Mouse (Mus musculus): ENCODE data around the gene Lrrc8e. TPM values are rescaled to one million over a fixed set of nuclear protein-coding genes. Genes with fewer than 3 reads are reported as not detected.
A peak's percentile ranks its signal among the peaks of the same experiment; 100 is the strongest.
"Not testable (repeated sequence)": the region's sequence is repeated elsewhere in the genome, so short reads cannot be mapped to it uniquely, and the experiment has no call there.

Gene Lrrc8e
- polyA plus RNA-seq, 1 experiment: 4.6 TPM

GRCm38 (mm10) chr8:4252116-4252760, 25.6 kb downstream of the Lrrc8e start:
- no peak for TF ChIP-seq CTCF (IDR thresholded peaks at IDR 0.05; ENCODE audit: insufficient read depth, low read length)
- H3K4me1 ChIP-seq (ENCODE audit: control insufficient read depth, insufficient read depth, low read length): peaks cover 7% of the 10 kb centered on the region
- DNase-seq: no peak
- WGBS: 35% methylated on average over 8 of the region's 8 CpGs
- H3K4me3 ChIP-seq (replicated peaks; ENCODE audit: extremely low read depth, low read depth, low read length): peak overlapping the region; percentile 11

- DNase-seq: peak; percentile 97
- peak within 1 kb of the TSS; percentile 79 for H3K4me3 ChIP-seq (replicated peaks; ENCODE audit: extremely low read depth, low read depth, low read length)
- H3K4me1 ChIP-seq (ENCODE audit: control insufficient read depth, insufficient read depth, low read length): peaks cover 7% of the 10 kb centered on the region
- TF ChIP-seq POLR2A (IDR thresholded peaks at IDR 0.05; ENCODE audit: borderline replicate concordance, extremely low read depth, low read depth, low read length) (peak; percentile 65; the same call in 1 of the 2 replicates), CTCF (IDR thresholded peaks at IDR 0.05; ENCODE audit: insufficient read depth, low read length) (no peak)
- WGBS: under 1% methylated on average over 69 of the region's 69 CpGs
These were observed 26.6 kb downstream of the Lrrc8e start, which contains the start of gene Snapc2 for GRCm38 (mm10) chr8:4252934-4253841. Gene Snapc2 (plus strand): TSS chr8:4253080.

GRCm38 (mm10) chr8:4254001-4254400, 27.4 kb downstream of the Lrrc8e start:
- peaks cover 11% of the 10 kb centered on the region for H3K4me1 ChIP-seq (ENCODE audit: control insufficient read depth, insufficient read depth, low read length)
- no peak overlapping the region for H3K4me3 ChIP-seq (replicated peaks; ENCODE audit: extremely low read depth, low read depth, low read length)
- DNase-seq: no peak
- 58% methylated on average over 6 of the region's 6 CpGs for WGBS
- TF ChIP-seq POLR2A (IDR thresholded peaks at IDR 0.05; ENCODE audit: borderline replicate concordance, extremely low read depth, low read depth, low read length) (no peak), CTCF (IDR thresholded peaks at IDR 0.05; ENCODE audit: insufficient read depth, low read length) (0 out of 2 replicates have a peak, but pooled peaks have one; percentile 17)

- peaks cover 15% of the 10 kb centered on the region for H3K4me1 ChIP-seq (ENCODE audit: control insufficient read depth, insufficient read depth, low read length)
- not testable (repeated sequence) for DNase-seq; H3K4me3 ChIP-seq (replicated peaks; ENCODE audit: extremely low read depth, low read depth, low read length)
- 87% methylated on average over 7 of the region's 7 CpGs for WGBS
These were observed 28.8 kb downstream of the Lrrc8e start for GRCm38 (mm10) chr8:4255471-4255870.

GRCm38 (mm10) chr8:4256911-4257310, 30.3 kb downstream of the Lrrc8e start:
- H3K4me1 ChIP-seq (ENCODE audit: control insufficient read depth, insufficient read depth, low read length): peaks cover 15% of the 10 kb centered on the region
- no peak for DNase-seq
- no peak overlapping the region for H3K4me3 ChIP-seq (replicated peaks; ENCODE audit: extremely low read depth, low read depth, low read length)
- 41% methylated on average over 4 of the region's 4 CpGs for WGBS
- no peak for TF ChIP-seq CTCF (IDR thresholded peaks at IDR 0.05; ENCODE audit: insufficient read depth, low read length)
- no peak for TF ChIP-seq POLR2A (IDR thresholded peaks at IDR 0.05; ENCODE audit: borderline replicate concordance, extremely low read depth, low read depth, low read length)

- TF ChIP-seq POLR2A (IDR thresholded peaks at IDR 0.05; ENCODE audit: borderline replicate concordance, extremely low read depth, low read depth, low read length): no peak
- no peak for TF ChIP-seq CTCF (IDR thresholded peaks at IDR 0.05; ENCODE audit: insufficient read depth, low read length)
- no peak for DNase-seq
- Histone ChIP-seq H3K4me3 (replicated peaks; ENCODE audit: extremely low read depth, low read depth, low read length) (no peak overlapping the region), H3K4me1 (ENCODE audit: control insufficient read depth, insufficient read depth, low read length) (peaks cover 15% of the 10 kb centered on the region)
- WGBS: 79% methylated on average over 4 of the region's 4 CpGs
These were observed 30.7 kb downstream of the Lrrc8e start for GRCm38 (mm10) chr8:4257350-4257749.

GRCm38 (mm10) chr8:4258233-4258632, 31.6 kb downstream of the Lrrc8e start:
- H3K4me1 ChIP-seq (ENCODE audit: control insufficient read depth, insufficient read depth, low read length): peaks cover 13% of the 10 kb centered on the region
- TF ChIP-seq CTCF (IDR thresholded peaks at IDR 0.05; ENCODE audit: insufficient read depth, low read length) (peak; percentile 63), POLR2A (IDR thresholded peaks at IDR 0.05; ENCODE audit: borderline replicate concordance, extremely low read depth, low read depth, low read length) (no peak)
- 2% methylated on average over 35 of the region's 35 CpGs for WGBS
- peak overlapping the region; percentile 66 for H3K4me3 ChIP-seq (replicated peaks; ENCODE audit: extremely low read depth, low read depth, low read length)
- peak; percentile 66 for DNase-seq

GRCm38 (mm10) chr8:4258678-4259077, 32.1 kb downstream of the Lrrc8e start:
- Histone ChIP-seq H3K4me1 (ENCODE audit: control insufficient read depth, insufficient read depth, low read length) (peaks cover 10% of the 10 kb centered on the region), H3K4me3 (replicated peaks; ENCODE audit: extremely low read depth, low read depth, low read length) (peak overlapping the region; percentile 66)
- WGBS: 2% methylated on average over 32 of the region's 32 CpGs
- DNase-seq: no peak
- TF ChIP-seq POLR2A (IDR thresholded peaks at IDR 0.05; ENCODE audit: borderline replicate concordance, extremely low read depth, low read depth, low read length) (no peak), CTCF (IDR thresholded peaks at IDR 0.05; ENCODE audit: insufficient read depth, low read length) (no peak)

- H3K4me1 ChIP-seq (ENCODE audit: control insufficient read depth, insufficient read depth, low read length): peaks cover 8% of the 10 kb centered on the region
- 5% methylated on average over 33 of the region's 33 CpGs for WGBS
- peak within 1 kb of the TSS; percentile 66 for H3K4me3 ChIP-seq (replicated peaks; ENCODE audit: extremely low read depth, low read depth, low read length)
- DNase-seq: peak; percentile 95
- TF ChIP-seq POLR2A (IDR thresholded peaks at IDR 0.05; ENCODE audit: borderline replicate concordance, extremely low read depth, low read depth, low read length): peak; percentile 55; the same call in 1 of the 2 replicates
- no peak for TF ChIP-seq CTCF (IDR thresholded peaks at IDR 0.05; ENCODE audit: insufficient read depth, low read length)
These were observed 32.6 kb downstream of the Lrrc8e start, which contains the start of gene Ctxn1 for GRCm38 (mm10) chr8:4259125-4259804. Gene Ctxn1 (minus strand): TSS chr8:4259274.
